Mouse (Mus musculus) brown adipose tissue, adult 24 weeks (tissue): ENCODE results near the gene Tmem202. TPM values are rescaled to one million over a fixed set of nuclear protein-coding genes. Genes with fewer than 3 reads are reported as not detected.

Source experiments
- H3K27ac ChIP-seq: fragments of 200-500 bp; replicated peaks from 2 replicates; pipeline ENCODE4 v1.5.1; 2012; ENCODE audit warnings: low read depth, mild to moderate bottlenecking, low read length
- H3K4me1 ChIP-seq: fragments of 200-500 bp; 2 replicates; pipeline ENCODE4 v1.6.1; 2012; ENCODE audit warnings: low read length, mixed read lengths; ENCODE audit not compliant: control insufficient read depth, insufficient read depth, insufficient read length
- H3K4me3 ChIP-seq: fragments of 200-500 bp; 2 replicates; pipeline ENCODE4 v1.5.1; 2012; ENCODE audit warnings: low read depth, mild to moderate bottlenecking, low read length, moderate library complexity; ENCODE audit not compliant: insufficient read depth
- polyA plus RNA-seq: library from polyadenylated mRNA; stranded (reverse); fragments of >200 nt; gene quantifications from 2 replicates; pipeline ENCODE4 v1.2.4, GENCODE M21; 2012; ENCODE audit not compliant: missing spikeins, insufficient read depth, insufficient read length

Tmem202 gene
- not detected in 2 replicates for polyA plus RNA-seq

- Histone ChIP-seq H3K27ac (peak within 1 kb of the TSS; percentile 72), H3K4me3 (peak within 1 kb of the TSS; percentile 71), H3K4me1 (peaks cover 8% of the 10 kb centered on the region; the same call in 1 of the 2 replicates)
Observed at GRCm38 (mm10) chr9:59539441-59540137, at the start of gene Tmem202, which contains the start of gene Hexa. Gene Tmem202, minus strand, starts transcription at chr9:59539847. Gene Hexa, plus strand, starts transcription at chr9:59539540.

DNA sequence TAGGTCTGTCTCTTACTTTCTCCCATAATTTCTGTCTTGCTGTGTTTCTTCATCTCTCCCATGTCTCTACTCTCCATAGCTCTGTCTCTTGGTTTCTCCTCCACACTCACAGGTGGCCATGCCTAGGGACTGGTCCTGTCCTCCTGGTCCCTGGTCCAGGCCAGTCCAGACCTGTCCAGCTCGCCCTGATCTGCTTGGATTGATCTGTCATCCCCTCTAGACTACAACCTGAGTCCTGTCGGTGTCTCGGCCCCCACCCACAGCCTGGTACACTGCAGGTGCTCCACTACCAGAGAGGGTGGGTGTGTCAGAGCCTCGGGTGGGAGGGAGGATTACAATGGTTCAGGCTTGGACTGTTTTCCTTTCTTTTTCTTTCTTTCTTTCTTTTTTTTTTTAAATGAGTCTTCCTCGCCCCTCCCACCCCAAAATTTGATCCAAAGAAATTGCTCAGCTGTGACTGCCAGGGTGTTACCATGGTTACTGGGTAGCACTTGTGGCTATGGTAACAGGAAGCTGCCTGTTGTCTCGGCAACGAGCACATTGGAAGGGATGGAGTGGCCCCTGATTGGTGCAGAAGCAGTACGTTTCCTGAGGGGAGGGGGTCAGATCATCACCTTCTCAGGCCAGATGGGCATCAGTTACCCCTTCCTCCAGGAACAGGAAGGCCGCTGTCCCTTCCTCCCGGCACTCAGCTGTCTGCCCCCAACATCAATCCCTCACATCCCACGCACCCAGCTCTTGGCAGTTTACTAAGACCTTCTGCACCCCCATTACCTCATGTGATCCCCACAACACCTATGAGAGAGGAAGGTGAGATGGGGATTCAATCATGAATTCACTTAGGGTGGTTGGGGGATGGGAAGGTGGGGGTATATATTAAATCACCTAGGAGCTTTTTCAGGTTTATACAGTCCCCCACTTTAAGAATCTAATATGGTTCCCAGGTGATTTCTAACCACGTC lies 49.3 kb upstream of the Tmem202 start:
- no peaks in the 10 kb centered on the region for H3K4me1 ChIP-seq
- no peak overlapping the region for H3K4me3 ChIP-seq
- no peak overlapping the region for H3K27ac ChIP-seq

GRCm38 (mm10) chr9:59588252-59588651 lies 48.6 kb upstream of the Tmem202 start:
- no peaks in the 10 kb centered on the region for H3K4me1 ChIP-seq
- H3K4me3 ChIP-seq = no peak overlapping the region
- H3K27ac ChIP-seq = no peak overlapping the region

GRCm38 (mm10) chr9:59584871-59585308 lies 45.2 kb upstream of the Tmem202 start:
- Histone ChIP-seq H3K4me1 (no peaks in the 10 kb centered on the region), H3K4me3 (peak overlapping the region; percentile 39), H3K27ac (no peak overlapping the region)

DNA sequence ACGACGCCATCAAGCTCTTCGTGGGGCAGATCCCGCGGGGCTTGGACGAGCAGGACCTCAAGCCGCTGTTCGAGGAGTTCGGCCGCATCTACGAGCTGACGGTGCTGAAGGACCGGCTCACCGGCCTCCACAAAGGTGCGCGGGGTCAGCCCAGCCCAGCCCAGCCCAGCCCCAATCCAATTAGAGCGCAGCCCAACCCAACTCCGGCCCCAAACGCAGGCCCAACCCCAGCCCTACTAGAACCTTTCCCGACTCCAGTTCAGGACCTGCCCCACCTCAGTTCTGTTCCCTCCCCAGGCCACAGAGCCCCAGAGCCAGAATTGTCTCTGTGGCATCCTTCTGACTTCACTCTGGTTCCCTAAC lies 38.8 kb upstream of the Tmem202 start:
- Histone ChIP-seq H3K27ac (no peak overlapping the region), H3K4me1 (0 out of 2 replicates have a peak, but pooled peaks cover 2% of the 10 kb centered on the region), H3K4me3 (peak overlapping the region; percentile 30; the same call in 1 of the 2 replicates)

DNA sequence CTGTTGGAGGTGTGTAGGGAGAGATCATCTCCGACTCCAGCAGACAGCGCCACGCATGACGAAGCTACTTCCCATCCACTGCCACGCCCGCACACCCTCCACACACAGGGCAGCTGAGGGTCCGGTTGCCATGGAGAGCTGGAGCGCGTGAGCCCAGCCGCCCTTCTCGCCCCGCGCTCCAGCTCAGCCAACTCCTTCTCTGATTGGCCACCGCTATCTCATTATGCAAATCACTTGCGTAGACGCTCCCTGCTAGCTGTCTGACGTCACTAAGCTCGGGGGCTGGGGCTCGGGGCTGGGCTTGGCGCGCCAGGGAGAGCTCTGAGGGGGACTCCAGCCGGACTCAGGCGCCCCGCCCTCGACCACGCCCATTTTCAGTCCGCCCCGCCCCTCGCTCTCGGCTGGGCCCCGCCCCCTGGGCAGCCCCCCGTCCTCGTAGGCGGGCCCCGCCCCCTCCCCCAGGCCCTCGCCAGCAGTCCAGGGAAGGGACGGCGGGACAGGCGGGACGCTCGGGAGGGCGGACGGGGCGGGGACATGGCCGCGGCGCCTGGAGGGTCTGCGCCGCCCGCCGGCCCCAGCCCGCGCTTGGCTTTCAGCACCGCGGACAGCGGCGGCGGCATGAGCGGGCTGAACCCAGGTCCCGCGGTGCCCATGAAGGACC lies 38.3 kb upstream of the Tmem202 start, which contains the start of gene Celf6:
TSS of gene Celf6 (plus strand) at position 74 of the 661 bp plus-strand sequence.
- no peak within 1 kb of the TSS for H3K27ac ChIP-seq
- H3K4me3 ChIP-seq = peak within 1 kb of the TSS; percentile 36
- H3K4me1 ChIP-seq = 0 out of 2 replicates have a peak, but pooled peaks cover 2% of the 10 kb centered on the region

GRCm38 (mm10) chr9:59577401-59577800 lies 37.8 kb upstream of the Tmem202 start:
- 0 out of 2 replicates have a peak, but pooled peaks cover 2% of the 10 kb centered on the region for H3K4me1 ChIP-seq
- no peak overlapping the region for H3K27ac ChIP-seq
- peak overlapping the region; percentile 36; the same call in 1 of the 2 replicates for H3K4me3 ChIP-seq

DNA sequence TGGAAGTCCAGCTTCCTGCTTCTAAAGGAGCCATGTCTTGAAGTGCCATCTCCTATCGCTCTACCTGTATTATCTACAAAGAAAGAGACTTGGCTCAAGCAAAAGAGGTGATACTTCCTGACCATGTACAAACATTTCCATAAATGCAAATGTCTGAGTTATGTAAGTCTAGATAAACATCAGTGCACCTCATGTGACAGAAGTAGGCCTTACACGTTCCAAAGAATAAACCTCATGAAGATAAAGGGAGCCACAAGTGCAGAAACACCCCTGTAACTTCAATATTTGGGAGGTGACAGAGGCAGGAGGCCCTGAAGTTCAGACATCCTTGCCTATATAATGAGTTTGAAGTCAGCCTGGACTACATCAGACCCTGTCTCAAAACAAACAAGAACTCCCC lies 32.2 kb upstream of the Tmem202 start:
- Histone ChIP-seq H3K4me3 (no peak overlapping the region), H3K4me1 (no peaks in the 10 kb centered on the region), H3K27ac (no peak overlapping the region)

DNA sequence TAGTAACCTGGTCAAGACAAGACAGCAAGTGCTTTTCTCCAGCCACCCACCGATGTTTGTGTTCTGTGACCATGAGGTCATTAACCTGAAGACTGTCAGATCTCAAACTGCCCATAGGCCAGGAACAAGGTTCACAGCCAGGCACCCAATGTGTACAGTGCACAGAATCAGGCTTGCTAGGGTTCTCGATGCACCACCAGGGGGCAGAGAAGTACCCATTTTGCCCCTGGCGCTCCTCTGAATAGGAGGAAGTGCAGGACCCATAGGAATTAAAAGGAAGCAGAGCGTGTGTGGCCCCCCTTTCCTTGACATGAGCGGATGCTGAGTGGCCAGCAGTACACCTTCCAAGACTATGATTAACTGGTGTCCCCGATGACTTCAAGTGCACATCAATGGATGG lies 27.5 kb upstream of the Tmem202 start:
- H3K4me3 ChIP-seq = no peak overlapping the region
- H3K4me1 ChIP-seq = no peaks in the 10 kb centered on the region

DNA sequence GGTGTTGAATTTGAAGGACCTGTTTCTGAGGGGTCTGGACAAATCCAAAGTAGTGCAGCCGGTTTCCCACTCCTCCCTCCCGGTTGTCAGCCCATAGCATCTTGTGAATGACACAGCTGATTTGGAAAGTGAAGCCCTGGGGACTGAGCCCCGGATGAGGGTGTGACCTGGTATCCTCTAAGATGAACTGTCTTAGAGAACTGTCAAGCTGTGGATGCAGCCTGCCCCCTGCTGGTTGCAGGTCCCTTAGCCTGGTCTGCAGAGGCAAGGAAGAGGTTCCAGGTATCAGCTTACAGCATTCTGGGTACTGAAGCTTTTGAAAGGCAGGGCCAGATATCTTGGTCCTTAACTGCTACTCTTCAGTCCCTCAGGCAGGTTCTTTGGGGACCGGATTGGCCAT lies 26.0 kb upstream of the Tmem202 start:
- no peak overlapping the region for H3K4me3 ChIP-seq

More for the DNA sequence above, 27.5 kb upstream of the Tmem202 start:
- H3K27ac ChIP-seq = no peak overlapping the region

DNA sequence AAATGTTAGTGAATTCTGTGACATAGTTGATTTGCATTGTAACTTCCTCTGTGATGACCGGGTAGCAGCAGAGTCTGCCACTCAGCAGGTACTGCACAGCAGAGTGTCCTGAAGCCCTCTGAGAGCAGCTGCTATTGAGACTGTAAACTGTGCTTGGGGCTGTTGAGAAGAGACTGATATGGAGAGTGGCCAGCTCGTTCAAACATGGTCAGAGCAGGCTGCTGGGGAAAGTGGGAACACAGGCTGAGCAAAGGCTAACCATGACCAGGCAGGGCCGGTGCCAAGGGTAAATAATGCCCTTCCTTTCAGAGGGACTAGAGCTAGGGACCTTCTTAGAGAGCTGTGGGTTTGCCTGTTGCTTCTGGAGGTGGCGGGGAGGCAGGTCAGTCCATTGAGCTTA lies 14.1 kb upstream of the Tmem202 start:
- Histone ChIP-seq H3K27ac (no peak overlapping the region), H3K4me1 (peaks cover 15% of the 10 kb centered on the region), H3K4me3 (no peak overlapping the region)

More for the DNA sequence above, 26.0 kb upstream of the Tmem202 start:
- no peaks in the 10 kb centered on the region for H3K4me1 ChIP-seq
- H3K27ac ChIP-seq = no peak overlapping the region

DNA sequence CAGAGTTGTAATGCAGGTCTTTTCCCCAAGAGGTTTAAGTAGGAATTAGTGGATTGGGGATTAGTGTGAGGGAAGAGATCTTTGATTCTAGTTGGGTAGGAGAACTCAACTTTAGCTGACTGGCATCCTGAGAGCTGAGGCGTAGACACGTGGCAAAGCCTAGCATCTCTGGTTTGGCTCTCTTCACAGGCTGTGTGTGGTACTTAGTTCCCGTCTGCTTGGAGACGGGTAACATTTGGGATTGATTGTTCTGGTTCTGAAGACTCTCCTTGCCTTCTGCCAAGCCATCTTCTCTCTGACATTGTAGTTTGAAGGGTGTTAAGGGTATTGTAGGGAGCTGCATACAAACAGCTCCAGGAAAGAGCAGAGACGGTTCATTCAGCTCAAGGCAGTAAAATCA lies 13.0 kb upstream of the Tmem202 start:
- Histone ChIP-seq H3K27ac (no peak overlapping the region), H3K4me1 (peaks cover 20% of the 10 kb centered on the region), H3K4me3 (no peak overlapping the region)

DNA sequence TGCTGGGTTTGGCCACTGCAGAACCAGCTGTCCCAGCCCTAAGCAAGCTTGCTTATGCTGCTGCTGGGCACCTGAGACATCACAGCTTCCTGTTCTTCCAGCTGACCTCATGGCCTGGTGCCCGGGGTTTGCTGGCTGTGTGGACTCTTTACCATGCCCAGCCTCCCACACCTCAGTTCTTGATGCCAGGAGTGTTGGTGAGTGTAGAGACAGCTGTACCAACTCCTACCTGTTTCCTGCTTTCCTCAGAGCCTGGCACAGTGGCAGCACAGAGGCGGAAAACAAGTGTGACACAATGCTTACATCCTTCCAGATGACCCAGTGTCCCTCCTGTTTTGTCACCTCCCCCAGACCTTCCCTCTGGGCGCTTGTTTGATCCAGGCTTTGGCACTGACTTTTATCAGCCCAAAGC lies 12.0 kb upstream of the Tmem202 start:
- no peak overlapping the region; the same call in 1 of the 2 replicates for H3K27ac ChIP-seq
- H3K4me3 ChIP-seq = no peak overlapping the region

DNA sequence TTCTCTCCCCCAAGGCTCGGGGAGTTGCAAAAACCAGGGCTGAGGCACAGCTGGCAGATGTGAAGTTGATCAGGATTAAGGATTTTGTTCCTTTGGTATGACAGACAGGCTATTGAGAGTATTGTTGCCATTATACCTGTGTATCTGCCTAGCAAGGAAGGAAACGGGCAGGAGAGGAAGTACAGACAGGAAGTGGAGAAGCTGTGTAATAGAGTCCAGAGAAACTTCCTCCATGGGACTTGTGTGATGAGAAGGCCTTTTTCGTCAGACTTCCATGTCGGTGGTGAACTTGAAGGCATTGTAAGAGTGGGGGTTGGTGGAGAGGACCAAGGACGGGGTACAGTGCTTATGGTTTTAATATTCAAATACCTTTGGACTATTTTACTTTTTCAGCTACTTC lies 11.4 kb upstream of the Tmem202 start:
- H3K27ac ChIP-seq = no peak overlapping the region; the same call in 1 of the 2 replicates
- H3K4me1 ChIP-seq = peaks cover 28% of the 10 kb centered on the region
- H3K4me3 ChIP-seq = no peak overlapping the region

More for the DNA sequence above, 12.0 kb upstream of the Tmem202 start:
- H3K4me1 ChIP-seq = peaks cover 25% of the 10 kb centered on the region
